Mouse (Mus musculus) spleen, adult 2 months (tissue): ENCODE results near the gene Acot4.

Experiments
- CTCF ChIP-seq: fragments of 200-500 bp; IDR thresholded peaks from 2 replicates; pipeline ENCODE4 v1.5.1; 2011; ENCODE audit warnings: mild to moderate bottlenecking, inconsistent platforms; ENCODE audit not compliant: insufficient read depth, insufficient read length, insufficient replicate concordance; ENCODE audit errors: extremely low read depth
- POLR2A ChIP-seq: fragments of 200-500 bp; IDR thresholded peaks from 2 replicates; pipeline ENCODE4 v1.6.1; 2011; ENCODE audit warnings: low read depth, low read length, inconsistent platforms

DNA sequence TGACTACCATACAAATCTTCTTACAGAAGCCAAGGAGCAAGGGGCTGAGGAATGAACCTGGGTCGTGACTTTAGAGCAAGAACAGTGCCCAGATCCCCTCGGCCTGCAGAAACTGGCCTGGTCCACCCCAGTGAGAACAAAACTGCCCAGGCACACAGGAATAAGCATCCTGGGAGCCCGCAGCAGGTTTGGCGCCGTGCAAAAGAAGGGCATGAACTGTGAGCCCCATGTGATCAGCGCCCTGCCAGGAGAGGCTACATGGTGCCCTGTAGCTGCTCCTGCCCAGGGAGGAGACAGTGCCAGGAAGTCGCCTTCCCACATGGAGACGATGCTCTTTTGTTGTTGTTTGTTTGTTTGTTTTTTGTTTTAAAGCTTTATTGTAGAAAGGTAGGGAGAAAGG, 26.4 kb downstream of the Acot4 start:
- TF ChIP-seq CTCF = no peak
- TF ChIP-seq POLR2A = no peak
